Mouse (Mus musculus): ENCODE data around the gene Gzf1. TPM values are rescaled to one million over a fixed set of nuclear protein-coding genes. Genes with fewer than 3 reads are reported as not detected.

The Gzf1 gene
- total and polyA plus RNA-seq, 2 experiments from 2014 or later = 15.5 to 21.4 TPM

GRCm38 (mm10) chr2:148690781-148691180 is 10.0 kb downstream of the Gzf1 start:
- no peak overlapping the region for H3K9ac ChIP-seq (replicated peaks; ENCODE audit: low read length)
- WGBS = 97% methylated on average over 5 of the region's 5 CpGs
- H3K27ac ChIP-seq = no peak overlapping the region
- peaks cover 54% of the 10 kb centered on the region for H3K36me3 ChIP-seq (ENCODE audit: insufficient read depth, low read length)
- H3K9me3 ChIP-seq (ENCODE audit: low read length) = no peaks in the 10 kb centered on the region
- no peak for TF ChIP-seq CTCF (IDR thresholded peaks at IDR 0.05; ENCODE audit: low read depth)
- no peaks in the 10 kb centered on the region for H3K4me1 ChIP-seq (ENCODE audit: insufficient read depth, low read length)
- no peaks in the 10 kb centered on the region for H3K27me3 ChIP-seq (ENCODE audit: insufficient read depth, low read length)
- ATAC-seq = no peak
- H3K4me3 ChIP-seq (ENCODE audit: low read length) = no peak overlapping the region
- DNase-seq (ENCODE audit: low spot score) = no peak
- no peak overlapping the region for H3K4me2 ChIP-seq (ENCODE audit: low read depth, low read length)

GRCm38 (mm10) chr2:148698571-148698970 is 17.7 kb downstream of the Gzf1 start:
- no peak for DNase-seq (ENCODE audit: low spot score)
- Histone ChIP-seq H3K4me2 (ENCODE audit: low read depth, low read length) (no peak overlapping the region), H3K4me3 (ENCODE audit: low read length) (no peak overlapping the region), H3K4me1 (ENCODE audit: insufficient read depth, low read length) (no peaks in the 10 kb centered on the region), H3K9me3 (ENCODE audit: low read length) (no peaks in the 10 kb centered on the region), H3K27ac (no peak overlapping the region), H3K9ac (replicated peaks; ENCODE audit: low read length) (no peak overlapping the region), H3K27me3 (ENCODE audit: insufficient read depth, low read length) (no peaks in the 10 kb centered on the region), H3K36me3 (ENCODE audit: insufficient read depth, low read length) (peaks cover 27% of the 10 kb centered on the region; the same call in 1 of the 2 replicates)
- 90% methylated on average over 5 of the region's 5 CpGs for WGBS
- ATAC-seq = no peak
- TF ChIP-seq CTCF (IDR thresholded peaks at IDR 0.05; ENCODE audit: low read depth) = no peak

GRCm38 (mm10) chr2:148706409-148707201 is 25.8 kb downstream of the Gzf1 start:
- no peaks in the 10 kb centered on the region for H3K4me1 ChIP-seq (ENCODE audit: insufficient read depth, low read length)
- H3K9ac ChIP-seq (replicated peaks; ENCODE audit: low read length) = no peak overlapping the region
- H3K36me3 ChIP-seq (ENCODE audit: insufficient read depth, low read length) = peaks cover 7% of the 10 kb centered on the region; the same call in 1 of the 2 replicates
- no peaks in the 10 kb centered on the region for H3K9me3 ChIP-seq (ENCODE audit: low read length)
- TF ChIP-seq CTCF (IDR thresholded peaks at IDR 0.05; ENCODE audit: low read depth) = peak; percentile 64
- H3K27ac ChIP-seq = peak overlapping the region; percentile 0; the same call in 1 of the 2 replicates
- peak; percentile 63 for ATAC-seq
- peak; percentile 72 for DNase-seq (ENCODE audit: low spot score)
- WGBS = 74% methylated on average over 15 of the region's 15 CpGs
- no peaks in the 10 kb centered on the region for H3K27me3 ChIP-seq (ENCODE audit: insufficient read depth, low read length)
- H3K4me3 ChIP-seq (ENCODE audit: low read length) = no peak overlapping the region
- no peak overlapping the region for H3K4me2 ChIP-seq (ENCODE audit: low read depth, low read length)

- Histone ChIP-seq H3K9me3 (ENCODE audit: low read length) (no peaks in the 10 kb centered on the region), H3K27ac (no peak overlapping the region), H3K27me3 (ENCODE audit: insufficient read depth, low read length) (no peaks in the 10 kb centered on the region), H3K9ac (replicated peaks; ENCODE audit: low read length) (no peak overlapping the region), H3K4me1 (ENCODE audit: insufficient read depth, low read length) (no peaks in the 10 kb centered on the region), H3K4me2 (ENCODE audit: low read depth, low read length) (no peak overlapping the region), H3K36me3 (ENCODE audit: insufficient read depth, low read length) (peaks cover 10% of the 10 kb centered on the region; the same call in 1 of the 2 replicates), H3K4me3 (ENCODE audit: low read length) (no peak overlapping the region)
- DNase-seq (ENCODE audit: low spot score) (peak; percentile 19), ATAC-seq (peak; percentile 28)
- no peak for TF ChIP-seq CTCF (IDR thresholded peaks at IDR 0.05; ENCODE audit: low read depth)
- 61% methylated on average over 6 of the region's 6 CpGs for WGBS
Measured at GRCm38 (mm10) chr2:148707202-148707530, 26.3 kb downstream of the Gzf1 start.

DNA sequence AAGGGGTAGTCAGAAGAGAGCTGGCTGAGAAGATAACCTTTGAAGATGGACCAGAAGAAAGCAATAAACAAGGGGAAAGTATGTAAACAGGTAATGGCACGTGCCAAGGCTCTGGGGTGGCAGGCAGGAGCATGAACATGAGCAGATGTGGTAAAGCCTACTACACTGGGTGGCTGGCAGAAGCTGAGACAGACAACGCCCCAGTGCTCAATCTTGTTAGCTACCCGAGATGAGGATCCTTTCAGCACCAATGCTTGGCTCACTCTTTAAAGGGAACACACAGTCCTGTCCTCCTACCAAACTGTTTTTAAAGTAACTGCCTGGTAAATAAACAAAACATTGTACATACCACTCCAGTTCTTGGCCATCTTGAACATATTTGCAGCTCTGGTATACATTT is 31.5 kb downstream of the Gzf1 start:
- Histone ChIP-seq H3K27me3 (ENCODE audit: insufficient read depth, low read length) (no peaks in the 10 kb centered on the region), H3K27ac (no peak overlapping the region), H3K4me2 (ENCODE audit: low read depth, low read length) (no peak overlapping the region), H3K4me3 (ENCODE audit: low read length) (no peak overlapping the region), H3K36me3 (ENCODE audit: insufficient read depth, low read length) (0 out of 2 replicates have a peak, but pooled peaks cover 6% of the 10 kb centered on the region), H3K9ac (replicated peaks; ENCODE audit: low read length) (no peak overlapping the region), H3K9me3 (ENCODE audit: low read length) (no peaks in the 10 kb centered on the region), H3K4me1 (ENCODE audit: insufficient read depth, low read length) (no peaks in the 10 kb centered on the region)
- no peak for TF ChIP-seq CTCF (IDR thresholded peaks at IDR 0.05; ENCODE audit: low read depth)
- no peak for ATAC-seq
- 87% methylated on average over 3 of the region's 3 CpGs for WGBS
- no peak for DNase-seq (ENCODE audit: low spot score)

DNA sequence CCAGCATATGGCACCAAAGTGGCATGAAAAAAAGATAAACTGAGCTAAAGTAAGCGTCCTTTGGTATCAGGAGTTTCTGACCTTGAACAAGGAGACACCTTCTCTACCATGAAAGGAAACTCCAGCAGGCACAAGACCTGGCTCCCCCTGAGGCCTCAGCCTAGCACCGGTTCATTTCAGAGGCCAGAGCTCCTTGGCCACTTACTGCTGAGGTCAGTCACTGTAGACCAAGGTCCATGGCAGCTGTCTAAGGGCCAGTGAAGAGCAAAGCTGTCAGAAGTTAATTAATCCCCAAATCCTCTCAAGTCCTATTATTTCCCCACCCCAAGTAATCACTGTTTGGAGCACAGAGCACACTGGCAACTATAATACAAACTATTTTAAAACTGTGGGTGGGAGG is 36.2 kb downstream of the Gzf1 start:
- H3K27ac ChIP-seq = no peak overlapping the region
- 77% methylated on average over 2 of the region's 2 CpGs for WGBS

More for the DNA sequence above, 36.2 kb downstream of the Gzf1 start:
- no peak for ATAC-seq
- H3K4me2 ChIP-seq (ENCODE audit: low read depth, low read length) = no peak overlapping the region
- no peak overlapping the region for H3K9ac ChIP-seq (replicated peaks; ENCODE audit: low read length)
- H3K4me3 ChIP-seq (ENCODE audit: low read length) = no peak overlapping the region
- no peak for TF ChIP-seq CTCF (IDR thresholded peaks at IDR 0.05; ENCODE audit: low read depth)
- no peaks in the 10 kb centered on the region for H3K27me3 ChIP-seq (ENCODE audit: insufficient read depth, low read length)
- no peaks in the 10 kb centered on the region for H3K4me1 ChIP-seq (ENCODE audit: insufficient read depth, low read length)
- no peaks in the 10 kb centered on the region for H3K9me3 ChIP-seq (ENCODE audit: low read length)
- H3K36me3 ChIP-seq (ENCODE audit: insufficient read depth, low read length) = no peaks in the 10 kb centered on the region
- DNase-seq (ENCODE audit: low spot score) = no peak

Data from hindbrain, postnatal 0 days (tissue).